Mouse (Mus musculus) hematopoietic multipotent progenitor cell, adult 10-12 weeks (in vitro differentiated cells): ENCODE data around the gene Wdr54. TPM values are rescaled to one million over a fixed set of nuclear protein-coding genes. Genes with fewer than 3 reads are reported as not detected.

Experiments
- polyA plus RNA-seq: library from polyadenylated mRNA; stranded (reverse); fragments of >175 nt; gene quantifications from 2 replicates; pipeline ENCODE4 v1.2.3, GENCODE M21; 2012; ENCODE audit warnings: low replicate concordance

The Wdr54 gene
- polyA plus RNA-seq, result 0.18 and 0.59 TPM in 2 replicates

DNA sequence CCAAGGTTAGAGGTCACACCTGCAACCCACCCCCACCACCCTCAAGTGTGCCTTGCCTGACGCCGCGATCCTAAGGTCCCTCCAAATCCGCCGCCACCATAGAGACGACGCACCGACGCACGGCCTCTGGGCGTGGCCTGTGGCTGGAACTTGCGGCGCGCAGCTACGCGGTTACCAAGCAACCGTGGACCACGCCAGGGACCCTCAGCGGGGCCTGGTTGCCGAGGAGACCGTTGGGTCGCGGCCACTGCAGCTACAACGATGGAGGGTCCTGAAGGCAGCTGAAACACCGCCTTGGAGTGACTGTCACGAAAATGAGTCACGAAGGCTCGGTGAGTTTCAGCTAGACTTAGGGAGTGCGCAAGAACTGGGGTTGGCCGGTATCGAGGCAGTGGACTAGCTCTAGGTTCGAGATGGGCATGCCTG lies at the start of gene Wdr54, which contains the start of gene 1700003E16Rik:
Gene Wdr54, minus strand, starts transcription at position 139 of the 426 bp plus-strand sequence.
Gene 1700003E16Rik, plus strand, starts transcription at position 146 of the 426 bp plus-strand sequence.

DNA sequence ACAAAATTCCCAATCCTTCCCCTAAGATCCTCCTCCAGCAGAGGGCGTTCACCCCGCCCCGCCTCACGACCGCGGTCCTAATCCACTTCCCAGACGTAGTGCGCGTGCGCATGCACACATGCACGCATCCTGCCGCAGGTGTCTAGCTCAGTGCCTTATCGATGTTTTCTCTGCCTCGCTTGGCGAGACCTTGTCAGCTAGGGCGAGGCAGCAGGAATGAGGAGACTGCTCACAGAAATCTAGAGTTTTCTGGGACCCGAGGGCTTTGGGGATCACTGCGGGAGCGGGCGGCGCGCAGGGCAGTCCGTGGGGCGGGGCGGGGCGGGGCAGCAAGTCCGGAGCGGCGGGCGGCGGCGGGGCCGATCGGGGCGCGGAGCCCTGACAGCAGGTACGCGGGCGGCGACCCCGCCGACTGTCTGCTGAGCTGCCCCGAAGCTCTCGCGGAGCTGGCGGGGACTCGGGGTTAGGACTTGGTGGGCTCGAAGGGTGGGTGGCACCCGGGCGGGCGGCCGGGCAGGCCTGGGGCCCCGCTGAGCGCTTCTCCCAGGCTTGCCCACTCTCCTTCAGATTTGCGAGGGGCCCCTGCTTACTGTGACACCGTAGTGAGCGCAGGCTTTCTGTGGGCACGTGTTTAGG lies 9.5 kb upstream of the Wdr54 start, which contains the start of gene Dctn1:
Gene Dctn1, plus strand, starts transcription at position 314 of the 636 bp plus-strand sequence.

DNA sequence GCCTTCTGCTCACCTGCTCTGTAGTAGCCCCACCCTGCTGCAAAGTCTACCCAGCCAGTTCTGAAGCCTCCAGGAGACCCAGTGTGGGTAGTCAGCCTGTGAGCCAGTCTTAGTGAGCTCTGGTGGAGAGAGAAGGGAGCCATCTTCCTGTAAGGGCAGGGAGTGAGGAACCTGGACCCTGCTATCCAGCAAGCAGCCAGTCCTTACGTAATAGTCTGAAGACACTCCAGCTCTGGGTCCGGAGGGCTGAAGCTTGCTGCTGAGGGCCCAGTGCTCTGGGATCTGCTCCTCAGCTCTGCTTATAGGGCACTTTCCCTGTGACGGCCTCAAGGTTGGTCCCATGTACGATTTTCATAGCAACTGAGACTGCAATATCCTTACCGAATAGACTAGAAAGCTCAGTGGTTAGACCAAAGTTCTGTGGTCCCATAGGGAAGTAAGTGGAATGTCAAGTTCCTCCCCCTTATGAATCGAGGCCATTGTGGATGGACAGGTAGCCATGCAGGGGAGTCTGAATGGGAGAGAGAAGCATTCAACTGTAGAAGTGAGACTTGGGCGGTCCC lies 21.2 kb downstream of the Wdr54 start, which contains the start of gene Rtkn:
Gene Rtkn, plus strand, starts transcription at position 513 of the 563 bp plus-strand sequence.

DNA sequence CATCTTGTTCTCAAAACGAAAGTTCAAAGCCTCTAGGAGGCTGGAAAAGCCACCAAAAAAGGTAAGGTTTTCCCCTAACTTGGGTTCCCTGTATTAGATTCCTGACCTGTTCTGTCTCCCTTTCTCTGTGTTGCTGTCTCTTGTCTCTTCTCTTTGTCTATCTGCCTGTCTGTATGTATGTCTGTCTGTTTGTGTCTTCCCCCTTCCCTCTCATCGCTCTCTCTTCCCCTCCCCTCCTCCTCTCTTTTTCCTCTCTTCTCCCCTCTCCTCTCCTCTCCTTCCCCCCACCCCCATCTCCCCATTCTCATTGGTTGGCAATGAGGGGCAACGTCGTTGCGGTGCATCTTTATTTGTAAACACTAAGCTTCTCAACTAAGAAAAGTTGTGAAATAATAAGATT lies 30.9 kb downstream of the Wdr54 start, which contains the start of gene Ino80b:
Gene Ino80b, minus strand, starts transcription at position 101 of the 400 bp plus-strand sequence.

DNA sequence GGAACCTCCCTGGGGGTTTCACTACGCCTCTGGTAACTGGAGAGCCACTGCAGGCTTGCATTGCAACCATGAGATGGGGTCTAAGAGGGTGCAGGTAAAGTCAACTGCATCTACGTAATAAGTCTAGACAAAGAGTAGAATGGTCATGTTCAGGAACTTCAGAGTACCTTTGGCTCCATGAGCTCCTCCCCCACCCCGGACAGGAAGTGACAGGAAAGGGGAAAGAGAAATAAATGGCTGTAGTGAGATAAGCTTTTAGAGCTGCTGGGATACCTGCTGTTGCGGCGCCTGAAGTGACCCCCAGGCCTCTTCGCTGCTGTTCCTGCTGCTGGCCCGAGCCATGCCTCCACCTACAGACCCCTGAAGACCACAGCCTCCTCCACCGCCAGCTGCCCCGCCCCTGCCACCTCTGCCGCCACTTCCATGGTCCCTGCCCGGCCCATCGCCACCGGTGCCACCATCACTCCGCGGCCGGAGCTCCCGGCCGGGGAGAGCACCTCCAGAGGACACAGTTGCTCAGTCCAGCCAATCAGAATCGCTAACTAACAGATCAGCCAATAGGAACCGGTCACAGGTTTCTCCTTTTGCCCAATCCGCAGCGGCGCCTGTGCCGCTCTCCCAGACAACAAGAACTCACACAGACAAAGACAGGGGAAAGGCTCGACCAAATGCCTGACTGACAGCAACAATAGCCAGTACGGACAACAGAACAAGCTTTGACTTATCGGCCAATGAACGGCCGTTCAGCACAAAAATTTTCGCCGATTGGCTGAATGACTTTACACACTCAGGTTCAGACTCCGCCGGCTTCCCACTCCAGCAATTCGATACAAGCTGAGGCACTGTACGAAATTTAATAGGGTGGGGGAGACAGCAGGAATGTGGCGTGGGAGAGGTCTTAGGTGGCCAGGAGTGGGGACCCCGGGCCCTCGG lies 35.0 kb downstream of the Wdr54 start, which contains the start of gene Wbp1:
Gene Wbp1, minus strand, starts transcription at position 630 of the 933 bp plus-strand sequence.

DNA sequence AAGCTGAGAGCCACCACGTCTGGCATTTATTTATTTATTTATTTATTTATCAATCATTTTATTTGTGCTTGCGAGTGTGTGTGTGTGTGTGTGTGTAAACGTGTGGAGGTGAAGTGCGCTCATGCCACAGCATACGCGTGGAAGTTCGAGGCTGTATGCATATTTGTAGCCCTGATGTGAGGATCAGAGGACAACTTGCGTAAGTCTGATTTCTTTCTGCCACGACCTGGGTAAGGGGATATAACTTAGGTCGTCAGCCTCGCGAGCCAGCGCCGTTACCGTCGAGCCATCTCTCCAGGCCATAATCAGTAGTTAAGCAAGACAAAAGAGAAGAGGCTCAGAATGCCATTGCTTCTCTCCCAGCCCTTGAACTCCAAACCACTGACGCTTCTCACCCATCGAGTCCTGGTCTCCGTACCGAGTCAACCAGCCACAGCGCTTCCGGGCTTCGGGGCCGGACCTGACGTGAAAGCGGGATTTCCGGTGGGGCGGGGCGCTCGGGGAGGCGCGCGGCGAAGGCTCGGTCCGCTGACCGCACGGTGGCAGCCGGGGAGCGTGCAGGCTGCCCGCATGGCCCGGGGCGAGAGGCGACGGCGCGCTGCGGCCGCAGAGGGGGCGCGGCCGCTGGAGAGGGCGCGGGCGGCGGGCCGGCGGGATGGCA lies 41.1 kb downstream of the Wdr54 start, which contains the start of gene Mogs:
Gene Mogs, plus strand, starts transcription at position 486 of the 661 bp plus-strand sequence.

DNA sequence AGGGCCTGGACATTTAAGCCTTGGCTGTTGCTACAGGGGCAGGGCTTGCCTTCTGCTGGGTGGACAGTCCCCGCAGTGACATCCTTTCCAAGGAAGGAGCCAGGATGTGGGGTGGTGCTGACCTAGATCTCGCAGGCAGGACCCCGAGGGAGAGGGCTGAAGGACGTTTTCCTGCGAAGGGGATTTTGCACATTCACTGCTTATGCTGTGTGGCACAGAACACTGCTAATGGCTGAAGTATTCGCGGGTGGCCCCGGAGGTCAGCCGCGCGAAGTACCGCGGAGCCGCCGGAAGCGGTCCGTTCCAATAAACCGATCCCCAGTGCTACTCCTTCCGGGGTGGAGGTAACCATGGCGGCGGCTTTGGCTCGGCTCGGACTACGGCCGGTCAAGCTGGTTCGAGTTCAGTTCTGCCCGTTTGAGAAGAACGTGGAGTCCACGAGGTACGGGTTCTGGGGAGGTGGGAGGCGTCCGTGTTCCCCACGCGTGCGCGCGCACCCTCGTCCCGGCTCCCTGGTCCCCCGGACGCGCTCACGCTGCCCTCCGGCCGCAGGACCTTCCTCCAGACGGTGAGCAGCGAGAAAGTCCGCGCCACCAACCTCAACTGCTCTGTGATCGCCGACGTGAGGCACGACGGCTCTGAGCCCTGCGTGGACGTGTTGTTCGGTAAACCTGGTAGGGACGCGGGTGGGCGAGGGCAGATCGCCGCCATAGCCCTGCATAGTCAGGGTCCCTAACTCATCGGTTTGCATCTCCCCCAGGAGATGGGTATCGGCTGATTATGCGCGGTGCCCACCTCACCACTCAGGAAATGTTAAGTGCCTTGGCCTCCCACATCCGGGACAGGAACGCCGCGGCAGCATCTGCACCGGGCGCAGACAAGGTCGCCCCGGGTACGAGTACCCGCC lies 47.2 kb downstream of the Wdr54 start, which contains the start of gene Mrpl53:
Gene Mrpl53, plus strand, starts transcription at position 279 of the 907 bp plus-strand sequence.

DNA sequence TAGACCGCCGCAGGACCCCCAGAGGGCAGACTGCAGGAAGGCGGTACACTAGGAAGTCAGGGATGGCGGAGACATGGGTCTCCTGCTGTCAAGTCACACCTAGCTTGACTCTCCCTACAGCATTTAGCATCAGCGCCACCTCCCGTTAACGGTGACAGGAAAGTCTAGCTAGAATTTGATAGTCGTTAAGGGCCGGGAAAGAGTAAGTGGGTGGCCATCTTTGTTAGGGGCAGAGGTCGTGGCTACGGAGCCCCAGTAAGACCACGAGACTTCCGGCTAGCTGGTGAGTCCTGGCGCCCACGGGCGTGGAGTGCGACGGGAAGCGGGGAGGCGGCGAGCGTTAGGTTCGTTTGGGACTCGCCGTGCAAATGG lies 54.9 kb downstream of the Wdr54 start, which contains the start of the genes Ccdc142 and Gm42688:
Gene Ccdc142, plus strand, starts transcription at position 286 of the 372 bp plus-strand sequence.
Gene Gm42688, plus strand, starts transcription at position 302 of the 372 bp plus-strand sequence.

Other genes with a start within 250 kb of the Wdr54 start
- gene Sema4f, start 216.6 kb downstream of the Wdr54 start, polyA plus RNA-seq, result 5.5 and 9.5 TPM in 2 replicates
- 2.0 and 5.3 TPM in 2 replicates for gene M1ap, start 209.5 kb downstream of the Wdr54 start, polyA plus RNA-seq
- gene Dok1, start 122.9 kb downstream of the Wdr54 start, polyA plus RNA-seq, result 102 and 131 TPM in 2 replicates
- gene Loxl3, start 122.2 kb downstream of the Wdr54 start, polyA plus RNA-seq, result 0.51 and 1.7 TPM in 2 replicates
- 1,215 and 2,402 TPM in 2 replicates for gene Aup1, start 101.9 kb downstream of the Wdr54 start, polyA plus RNA-seq
- gene Htra2, start 101.1 kb downstream of the Wdr54 start, polyA plus RNA-seq, result 35.3 and 41.7 TPM in 2 replicates
- 0.97 and 1.3 TPM in 2 replicates for gene Dqx1, start 98.6 kb downstream of the Wdr54 start, polyA plus RNA-seq
- gene Tlx2, start 86.1 kb downstream of the Wdr54 start, polyA plus RNA-seq, result 0.25 TPM in 1 of 2 replicates, not detected in the other
- 7.9 and 13.4 TPM in 2 replicates for gene Pcgf1, start 78.5 kb downstream of the Wdr54 start, polyA plus RNA-seq
- gene Lbx2, start 70.0 kb downstream of the Wdr54 start, polyA plus RNA-seq, result 0.28 and 0.51 TPM in 2 replicates
- gene Ccdc142, start 54.8 kb downstream of the Wdr54 start, polyA plus RNA-seq, result 12.7 and 12.8 TPM in 2 replicates
- gene Gm42688, start 54.8 kb downstream of the Wdr54 start, polyA plus RNA-seq, result 3.6 and 7.5 TPM in 2 replicates
- 22.8 and 39.1 TPM in 2 replicates for gene Mrpl53, start 47.4 kb downstream of the Wdr54 start, polyA plus RNA-seq
- 89.6 and 121 TPM in 2 replicates for gene Mogs, start 40.9 kb downstream of the Wdr54 start, polyA plus RNA-seq
- gene Wbp1, start 34.8 kb downstream of the Wdr54 start, polyA plus RNA-seq, result 58.0 and 86.2 TPM in 2 replicates
- gene Ino80b, start 31.0 kb downstream of the Wdr54 start, polyA plus RNA-seq, result 132 and 369 TPM in 2 replicates
- 2.3 and 7.8 TPM in 2 replicates for gene Rtkn, start 20.9 kb downstream of the Wdr54 start, polyA plus RNA-seq
- 0.06 and 0.30 TPM in 2 replicates for gene 1700003E16Rik, start within 50 bp of the Wdr54 start, polyA plus RNA-seq
- gene Dctn1, start 9.5 kb upstream of the Wdr54 start, polyA plus RNA-seq, result 222 and 899 TPM in 2 replicates
- 0.34 and 0.66 TPM in 2 replicates for gene Slc4a5, start 63.4 kb upstream of the Wdr54 start, polyA plus RNA-seq
- 6.2 and 9.7 TPM in 2 replicates for gene Mthfd2, start 169.5 kb upstream of the Wdr54 start, polyA plus RNA-seq
- 146 and 421 TPM in 2 replicates for gene Mob1a, start 169.6 kb upstream of the Wdr54 start, polyA plus RNA-seq
- gene Bola3, start 192.8 kb upstream of the Wdr54 start, polyA plus RNA-seq, result 22.9 and 30.3 TPM in 2 replicates